ENCODE assay signal across 28 mouse cellular contexts in the genomic region with DNA sequence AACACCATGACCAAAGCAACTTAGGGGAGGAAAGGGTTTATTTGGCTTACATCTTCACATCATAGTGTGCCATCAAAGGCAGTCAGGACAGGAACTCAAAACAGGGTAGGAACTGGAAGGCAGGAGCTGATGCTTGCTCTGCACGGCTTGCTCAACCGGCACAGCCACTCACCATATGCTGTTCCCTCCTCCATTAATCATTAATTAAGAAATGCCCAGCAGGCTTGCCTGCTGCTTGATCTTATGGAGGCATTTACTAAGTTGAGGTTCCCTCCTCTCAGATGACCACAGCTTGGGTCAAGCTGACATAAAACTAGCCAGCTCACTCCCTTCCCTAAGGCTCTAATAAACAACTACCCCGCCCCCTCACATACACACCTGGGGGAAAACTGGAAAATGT. TPM values are rescaled to one million over a fixed set of nuclear protein-coding genes. Genes with fewer than 3 reads are reported as not detected.
DNase-seq lines count a peak whose midpoint lies in the region; ATAC-seq and TF ChIP-seq lines count a peak whose summit lies in the region.
"Had no signal": no experiment of that assay in that cellular context is flagged by ENCODE, and none has a peak within 500 bp of the region (broad histone marks: within the 10 kb centered on the region; RNA-seq: fewer than 3 reads in every experiment).

No protein-coding gene starts in this region.

- H3K4me2 ChIP-seq in intestine, postnatal 0 days (replicated peaks; ENCODE audit: low read depth), result no peak overlapping the region
- H3K4me2 ChIP-seq in kidney, embryonic 15.5 days, result no peak overlapping the region
- H3K4me2 ChIP-seq: heart, embryonic 11.5 days; limb, embryonic 15.5 days had no signal

- no peak overlapping the region for H3K4me3 ChIP-seq in liver, adult 2 months (ENCODE audit: insufficient read depth, low read depth, low read length)
- no peak overlapping the region for H3K4me3 ChIP-seq in intestine, postnatal 0 days (ENCODE audit: low read depth, low read length)
- H3K4me3 ChIP-seq in kidney, embryonic 15.5 days (replicated peaks), result no peak overlapping the region
- no peak overlapping the region for H3K4me3 ChIP-seq in small intestine, adult 2 months (ENCODE audit: low read depth, low read length)
- H3K4me3 ChIP-seq: gastrocnemius, adult 2 months; left cerebral cortex, adult 2 months; limb, embryonic 15.5 days had no signal

- DNase-seq in liver, adult 2 months (ENCODE audit: extremely low read depth, low read depth, low spot score), result peak; percentile 58
- DNase-seq in liver, result no peak
- DNase-seq in left cerebral cortex, postnatal 14 days (ENCODE audit: low spot score in 2 of 2), result no peak
- DNase-seq in lung, postnatal 14 days, result no peak
- no peak for DNase-seq in adrenal gland, adult 8-10 months
- DNase-seq: B cell, adult 2 months; cerebellum, adult 11-12 months; cerebellum, postnatal 14 days; gastrocnemius, adult 2 months; left cerebral cortex, postnatal 4 days; lung, adult 18-20 months; right cerebral cortex, adult 18-20 months had no signal

- peaks cover 29% of the 10 kb centered on the region for H3K36me3 ChIP-seq in liver, adult 2 months (ENCODE audit: control insufficient read depth, insufficient read depth, low read length)
- 0 out of 2 replicates have a peak, but pooled peaks cover 12% of the 10 kb centered on the region for H3K36me3 ChIP-seq in intestine, postnatal 0 days (ENCODE audit: control insufficient read depth, insufficient read depth)
- peaks cover 32% of the 10 kb centered on the region for H3K36me3 ChIP-seq in kidney, embryonic 15.5 days
- peaks cover 7% of the 10 kb centered on the region for H3K36me3 ChIP-seq in small intestine, adult 2 months (ENCODE audit: control insufficient read depth, insufficient read depth, low read length)

- ATAC-seq in intestine, postnatal 0 days, result peak; percentile 71
- ATAC-seq in kidney, embryonic 15.5 days (replicated peaks; ENCODE audit: low FRiP score), result 0 out of 2 replicates have a peak, but pooled peaks have one; percentile 36
- ATAC-seq: forebrain, embryonic 14.5 days; hindbrain, embryonic 16.5 days; Patski had no signal

- no peak overlapping the region for H3K27ac ChIP-seq in liver, adult 2 months (replicated peaks; ENCODE audit: insufficient read depth, low read depth, low read length)
- H3K27ac ChIP-seq in intestine, postnatal 0 days (ENCODE audit: low read depth, low read length), result peak overlapping the region; percentile 69
- H3K27ac ChIP-seq in kidney, embryonic 15.5 days, result no peak overlapping the region
- H3K27ac ChIP-seq in small intestine, adult 2 months (ENCODE audit: insufficient read depth, low read depth, low read length), result peak overlapping the region; percentile 37; the same call in 1 of the 2 replicates
- H3K27ac ChIP-seq: gastrocnemius, adult 2 months; left cerebral cortex, adult 2 months; limb, embryonic 15.5 days had no signal

- no peak overlapping the region for H3K9ac ChIP-seq in liver, adult 2 months (ENCODE audit: low read depth, low read length)
- no peak overlapping the region for H3K9ac ChIP-seq in intestine, postnatal 0 days (ENCODE audit: low read depth, low read length)
- no peak overlapping the region for H3K9ac ChIP-seq in kidney, embryonic 15.5 days
- H3K9ac ChIP-seq: limb, embryonic 15.5 days had no signal

- no peak for TF ChIP-seq POLR2A in liver, adult 2 months (IDR thresholded peaks at IDR 0.05; ENCODE audit: extremely low read depth, insufficient read depth, low read length)
- TF ChIP-seq POLR2A in small intestine, adult 2 months (IDR thresholded peaks at IDR 0.05; ENCODE audit: low read depth, low read length), result no peak

- 44% methylated on average over 3 of the region's 3 CpGs for WGBS in liver, adult 2 months
- WGBS in intestine, postnatal 0 days, result 61% methylated on average over 3 of the region's 3 CpGs
- 61% methylated on average over 3 of the region's 3 CpGs for WGBS in kidney, embryonic 15.5 days
- 44% methylated on average over 3 of the region's 3 CpGs for WGBS in small intestine, adult 2 months

- no peaks in the 10 kb centered on the region for H3K9me3 ChIP-seq in intestine, postnatal 0 days (ENCODE audit: control insufficient read depth)
- no peaks in the 10 kb centered on the region for H3K9me3 ChIP-seq in kidney, embryonic 15.5 days (replicated peaks)
- H3K9me3 ChIP-seq: G1E; limb, embryonic 15.5 days had no signal

- no peaks in the 10 kb centered on the region for H3K27me3 ChIP-seq in liver, adult 2 months (ENCODE audit: control insufficient read depth, insufficient read depth, low read length)
- no peaks in the 10 kb centered on the region for H3K27me3 ChIP-seq in intestine, postnatal 0 days (replicated peaks; ENCODE audit: control insufficient read depth, insufficient read depth, low read length)
- no peaks in the 10 kb centered on the region for H3K27me3 ChIP-seq in kidney, embryonic 15.5 days
- H3K27me3 ChIP-seq in small intestine, adult 2 months (ENCODE audit: control insufficient read depth, insufficient read depth, low read length), result no peaks in the 10 kb centered on the region
- H3K27me3 ChIP-seq: CH12.LX; limb, embryonic 15.5 days; Patski had no signal

- peaks cover 30% of the 10 kb centered on the region for H3K79me2 ChIP-seq in liver, adult 2 months (ENCODE audit: control insufficient read depth, insufficient read depth, low read length)

- H3K4me1 ChIP-seq in liver, adult 2 months (ENCODE audit: control insufficient read depth, insufficient read depth, low read length), result peaks cover 28% of the 10 kb centered on the region
- no peaks in the 10 kb centered on the region for H3K4me1 ChIP-seq in intestine, postnatal 0 days (replicated peaks; ENCODE audit: control insufficient read depth, insufficient read depth, low read length)
- H3K4me1 ChIP-seq in kidney, embryonic 15.5 days, result no peaks in the 10 kb centered on the region
- peaks cover 16% of the 10 kb centered on the region; the same call in 1 of the 2 replicates for H3K4me1 ChIP-seq in small intestine, adult 2 months (ENCODE audit: control insufficient read depth, insufficient read depth, insufficient read length, low read length)
- H3K4me1 ChIP-seq: limb, embryonic 15.5 days had no signal

- intact Hi-C loops in left cerebral cortex, postnatal 14 days (cut with DNase I), result no loop called here

- TF ChIP-seq CTCF in liver, adult 2 months (IDR thresholded peaks at IDR 0.05; ENCODE audit: low read depth, low read length), result 0 out of 2 replicates have a peak, but pooled peaks have one; percentile 1
- no peak for TF ChIP-seq CTCF in intestine, postnatal 0 days (IDR thresholded peaks at IDR 0.05; ENCODE audit: low read depth)
- TF ChIP-seq CTCF in small intestine, adult 2 months (IDR thresholded peaks at IDR 0.05; ENCODE audit: extremely low read depth, insufficient read length, insufficient replicate concordance, low read depth, low read length), result no peak

RNA-seq across cellular contexts. Expression of a gene that starts 18.3 kb away (rescaled TPM):
- 125 and 136 TPM in 2 replicates for total RNA-seq in liver, adult 2 months (2014; rRNA removed)
- polyA plus RNA-seq in liver, adult 2 months (2012; rRNA removed), result 31.1 and 35.3 TPM in 2 replicates
- 12.2 and 12.8 TPM in 2 replicates for polyA plus RNA-seq in intestine, postnatal 0 days (2015; fragmentation: Nextera tagmentation; extraction: Ambion mirVana)
- 14.1 and 14.7 TPM in 2 replicates for polyA plus RNA-seq in kidney, embryonic 15.5 days (2015; fragmentation: Nextera tagmentation; extraction: Ambion mirVana)
- 4.9 and 12.5 TPM in 2 replicates for polyA plus RNA-seq in small intestine, adult 2 months (2012; rRNA removed)
- 10 to 100 TPM; 85.1 to 87.0 TPM for total RNA-seq in left cerebral cortex, postnatal 14 days (2021)
- total RNA-seq in adrenal gland, adult 8-10 months (2022), result 10 to 100 TPM; 76.1 to 96.7 (median 85.5) TPM

RNA-seq across cellular contexts. Expression of a gene that starts 48.9 kb away (rescaled TPM):
- total RNA-seq in liver, adult 2 months (2014; rRNA removed), result 0.13 and 0.18 TPM in 2 replicates
- polyA plus RNA-seq in liver, adult 2 months (2012; rRNA removed), result 0.12 and 0.22 TPM in 2 replicates
- 0.12 TPM in 1 of 2 replicates, not detected in the other for polyA plus RNA-seq in intestine, postnatal 0 days (2015; fragmentation: Nextera tagmentation; extraction: Ambion mirVana)
- polyA plus RNA-seq in kidney, embryonic 15.5 days (2015; fragmentation: Nextera tagmentation; extraction: Ambion mirVana), result 0.09 and 0.13 TPM in 2 replicates
- polyA plus RNA-seq in small intestine, adult 2 months (2012; rRNA removed), result 4.2 and 6.4 TPM in 2 replicates
- not detected for total RNA-seq in left cerebral cortex, postnatal 14 days (2021)
- total RNA-seq in adrenal gland, adult 8-10 months (2022), result 1 to 10 TPM in 2 of 4 experiments, under 1 TPM in 2; 0.17 to 1.2 (median 0.61) TPM
- total RNA-seq: gastrocnemius, adult 2 months; hematopoietic stem cell, adult 5-6 weeks; layer of hippocampus, postnatal 10 days; left cerebral cortex, adult 2 months; left cerebral cortex, postnatal 4 days; midbrain, postnatal 0 days had no signal
- polyA plus RNA-seq: embryonic facial prominence, embryonic 14.5 days; forebrain, embryonic 14.5 days; G1E; hindbrain, embryonic 16.5 days; limb, embryonic 15.5 days; midbrain, postnatal 0 days; neural tube, embryonic 14.5 days; Patski had no signal

Comparison
In these comparisons a context has a peak if more than half of its experiments do, and no peak if none do; other contexts are left out.
1. H3K27ac ChIP-seq: peak in intestine, postnatal 0 days (single experiment) and small intestine, adult 2 months (single experiment); none in liver, adult 2 months (single experiment) and kidney, embryonic 15.5 days (single experiment).